Mouse (Mus musculus): ENCODE measurements around the gene Fv1.
"Not testable (repeated sequence)": the region's sequence is repeated elsewhere in the genome, so short reads cannot be mapped to it uniquely, and the experiment has no call there.

The Fv1 gene

GRCm38 (mm10) chr4:147868450-147869031 is at the start of gene Fv1, which contains the start of gene Miip:
Gene Fv1, plus strand, starts transcription at chr4:147868979.
Gene Miip, minus strand, starts transcription at chr4:147868816.
- peak; percentile 99 for DNase-seq

- not testable (repeated sequence) for DNase-seq
Observed at GRCm38 (mm10) chr4:147819659-147820058, 49.1 kb upstream of the Fv1 start.

- DNase-seq: not testable (repeated sequence)
Observed at GRCm38 (mm10) chr4:147821414-147821813, 47.4 kb upstream of the Fv1 start.

GRCm38 (mm10) chr4:147824389-147824788 is 44.4 kb upstream of the Fv1 start:
- DNase-seq: no peak

DNA sequence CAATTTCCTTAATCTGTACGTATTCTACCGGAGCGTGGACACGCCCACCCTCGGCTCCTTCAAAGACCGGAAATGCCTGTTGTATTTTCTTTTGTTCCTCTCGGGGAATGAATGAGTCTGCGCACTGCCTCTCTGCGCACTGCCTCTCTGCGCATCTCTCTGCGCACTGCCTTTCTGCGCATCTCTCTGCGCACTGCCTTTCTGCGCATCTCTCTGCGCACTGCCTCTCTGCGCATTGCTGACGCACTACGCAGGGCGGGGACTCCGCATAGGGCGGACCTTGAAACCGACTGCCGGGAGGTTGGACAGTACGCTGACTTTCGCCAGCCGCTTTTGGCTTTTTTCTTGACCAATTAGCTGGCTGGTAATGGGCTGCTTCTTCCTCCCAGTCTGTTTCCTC is 29.5 kb upstream of the Fv1 start:
- DNase-seq: not testable (repeated sequence)

GRCm38 (mm10) chr4:147842871-147843270 is 25.9 kb upstream of the Fv1 start:
- no peak for DNase-seq

DNA sequence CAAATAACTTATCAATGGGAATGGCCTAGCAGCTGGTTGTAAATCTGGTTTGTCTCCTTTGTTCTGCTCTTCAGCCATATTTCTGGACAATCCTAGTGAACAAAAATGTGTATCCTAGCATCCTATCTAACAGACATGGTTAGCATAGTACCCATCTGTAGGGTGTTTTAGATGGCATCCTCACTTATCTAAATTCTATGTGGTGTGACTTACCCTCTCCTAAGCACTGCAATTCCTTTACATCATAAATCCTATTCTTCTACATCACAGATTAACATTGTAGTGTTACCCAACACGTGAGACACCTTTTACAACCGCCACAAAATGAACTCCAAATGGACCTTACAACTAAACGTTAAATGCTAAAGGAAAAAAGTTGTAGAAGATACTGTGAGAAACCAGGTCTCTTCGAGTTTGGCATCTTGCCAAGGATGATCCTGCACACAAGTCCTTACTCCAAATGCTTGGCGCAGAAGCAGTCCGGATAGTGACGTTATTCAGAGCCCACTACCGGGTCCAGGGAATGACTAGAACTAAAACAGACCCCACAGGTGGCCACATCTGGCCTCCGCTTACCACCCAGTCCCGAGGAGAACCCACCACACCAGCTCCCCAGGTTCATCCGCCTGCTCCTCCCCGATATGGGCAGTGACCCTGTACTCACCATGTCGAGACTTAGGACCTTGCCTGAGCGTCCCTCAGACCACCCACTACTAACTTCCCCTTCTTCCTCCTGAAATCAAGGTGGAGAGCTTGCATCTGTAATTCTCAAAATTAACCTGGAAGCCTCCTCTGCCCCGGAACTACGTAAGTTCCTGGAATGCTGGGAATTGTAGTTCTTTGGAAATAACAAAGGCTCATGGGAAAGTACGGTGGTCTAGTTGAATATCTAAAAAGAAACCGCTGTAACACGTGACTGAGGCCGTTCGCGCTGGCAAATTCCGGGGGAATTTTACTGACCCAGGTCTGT is 20.9 kb upstream of the Fv1 start, which contains the start of gene Zfp933:
TSS of gene Zfp933 (minus strand) at position 753 of the 970 bp plus-strand sequence.
- peak; percentile 96 for DNase-seq

DNA sequence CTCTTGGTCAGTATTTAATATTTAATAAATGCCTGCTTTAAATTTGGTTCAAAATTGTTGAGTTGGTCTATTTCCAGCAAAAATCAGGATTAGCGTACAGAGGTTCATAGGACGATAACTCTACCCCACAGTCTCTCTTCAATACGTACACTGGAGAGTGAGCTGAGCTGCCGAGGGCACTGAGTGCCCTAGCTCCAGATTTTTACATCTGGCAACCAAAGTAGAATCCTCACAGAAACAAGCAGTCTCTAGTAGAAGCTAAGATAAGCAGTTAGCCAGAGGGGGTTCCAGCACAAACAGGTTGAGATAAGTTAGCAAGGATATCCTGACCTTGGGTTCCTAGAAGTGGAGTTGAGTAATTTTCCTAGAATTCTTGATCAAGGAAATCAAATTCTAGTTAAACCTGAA is 20.2 kb upstream of the Fv1 start:
- no peak for DNase-seq

DNA sequence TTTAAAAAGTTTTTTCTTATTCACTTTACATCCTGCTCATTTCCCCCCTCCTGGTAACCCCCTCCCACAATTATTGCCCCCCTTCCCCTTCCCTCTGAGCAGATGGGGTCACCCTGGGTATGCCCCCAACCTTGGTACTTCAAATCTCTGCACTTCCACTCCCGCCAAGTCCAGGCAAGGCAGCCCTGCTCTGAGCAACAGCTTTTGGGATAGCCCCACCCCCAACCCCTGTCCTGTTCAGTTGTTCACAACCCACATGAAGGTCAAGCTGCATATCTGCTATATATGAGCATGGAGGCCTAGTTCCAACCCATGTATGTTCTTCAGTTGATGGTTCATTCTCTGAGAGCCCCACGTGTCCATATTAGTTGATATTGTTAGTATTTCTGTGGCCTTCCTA is 18.0 kb upstream of the Fv1 start:
- no peak for DNase-seq

DNA sequence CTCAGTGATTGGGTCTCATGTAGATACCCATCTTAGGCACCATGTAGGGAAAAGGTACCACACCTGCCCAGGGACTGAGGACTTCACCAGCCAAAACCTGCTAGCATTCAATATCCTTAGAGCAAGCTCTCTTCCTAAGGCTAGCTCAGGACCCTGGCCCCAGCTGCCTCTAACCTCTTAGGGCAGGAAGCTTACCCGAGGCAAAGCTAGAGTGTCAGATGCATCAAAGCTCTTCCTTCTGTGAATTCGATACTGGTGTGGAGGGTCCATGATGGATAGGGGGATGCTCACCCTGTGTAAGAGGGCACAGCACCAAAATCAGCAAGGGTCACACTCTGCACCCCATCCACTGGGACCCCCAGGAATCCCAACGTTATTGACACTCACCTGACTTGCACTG is 6.7 kb upstream of the Fv1 start:
- DNase-seq: no peak

GRCm38 (mm10) chr4:147865651-147866050 is 3.1 kb upstream of the Fv1 start:
- no peak for DNase-seq

DNA sequence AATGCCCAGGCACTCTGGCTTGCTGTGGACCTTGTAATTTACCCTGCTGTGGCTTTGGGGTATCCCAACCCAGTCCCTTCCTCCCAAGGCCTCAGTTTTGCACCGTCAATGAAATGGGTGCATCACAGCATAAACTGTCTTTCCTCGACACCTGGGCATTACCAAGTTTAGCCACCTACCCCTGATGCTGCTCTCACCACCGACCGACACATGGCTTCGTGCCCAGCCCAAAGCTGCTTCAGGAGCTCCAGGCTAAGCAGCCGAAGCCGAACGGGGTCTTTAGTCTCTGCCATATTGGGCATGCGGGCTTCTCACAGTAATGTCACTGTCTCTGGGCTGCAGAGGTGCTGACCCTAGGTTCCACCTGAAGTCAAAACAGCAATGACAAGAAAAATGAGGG is 2.7 kb upstream of the Fv1 start:
- no peak for DNase-seq

- peak; percentile 23 for DNase-seq
Observed at GRCm38 (mm10) chr4:147866793-147867192, 2.0 kb upstream of the Fv1 start.

DNA sequence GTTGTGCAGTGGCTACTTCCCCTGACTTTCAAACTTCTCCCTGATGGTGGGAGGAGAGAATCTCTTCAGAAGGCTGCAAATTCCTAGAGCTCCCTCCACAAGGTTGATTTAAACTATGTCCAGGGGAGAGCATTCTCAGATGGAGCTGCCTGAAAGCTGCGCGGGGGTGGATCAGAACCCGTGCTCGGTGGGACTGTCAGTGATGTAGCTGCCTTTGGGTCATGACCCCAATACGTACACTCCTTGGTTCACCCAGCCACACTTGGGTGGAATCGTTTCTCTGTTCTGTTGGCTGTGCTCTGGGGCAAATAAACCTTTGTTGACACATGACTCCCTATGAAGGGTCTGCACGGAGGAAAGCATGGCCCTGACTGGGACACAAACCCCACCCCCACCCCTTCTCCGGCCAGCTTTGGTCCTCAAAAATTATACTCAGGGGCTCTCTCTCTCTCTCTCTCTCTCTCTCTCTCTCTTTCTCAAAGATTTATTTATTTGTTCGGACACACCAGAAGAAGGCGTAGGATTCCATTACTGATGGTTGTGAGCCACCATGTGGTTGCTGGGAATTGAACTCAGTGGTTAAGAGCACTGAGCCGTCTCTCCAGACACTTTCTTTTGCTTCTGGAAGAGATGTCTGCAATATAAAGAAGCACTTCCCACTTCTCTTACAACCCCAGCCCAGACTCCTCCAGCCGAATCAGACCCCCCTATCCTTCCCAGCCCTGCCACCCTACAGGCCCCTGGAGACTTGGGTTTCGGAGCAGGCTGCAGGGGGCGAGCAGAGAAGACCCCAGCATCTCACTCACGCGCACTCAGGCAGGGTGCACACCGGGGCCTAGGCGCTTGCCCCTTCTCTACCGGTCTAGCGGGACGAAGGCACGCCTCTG is 973 bp upstream of the Fv1 start:
- peak; percentile 8 for DNase-seq

- DNase-seq: no peak
Observed at GRCm38 (mm10) chr4:147869238-147869637, 459 bp downstream of the Fv1 start.

GRCm38 (mm10) chr4:147875852-147876575 is 7.2 kb downstream of the Fv1 start:
- DNase-seq: no peak

- no peak for DNase-seq
Observed at GRCm38 (mm10) chr4:147878537-147878936, 9.8 kb downstream of the Fv1 start.

DNA sequence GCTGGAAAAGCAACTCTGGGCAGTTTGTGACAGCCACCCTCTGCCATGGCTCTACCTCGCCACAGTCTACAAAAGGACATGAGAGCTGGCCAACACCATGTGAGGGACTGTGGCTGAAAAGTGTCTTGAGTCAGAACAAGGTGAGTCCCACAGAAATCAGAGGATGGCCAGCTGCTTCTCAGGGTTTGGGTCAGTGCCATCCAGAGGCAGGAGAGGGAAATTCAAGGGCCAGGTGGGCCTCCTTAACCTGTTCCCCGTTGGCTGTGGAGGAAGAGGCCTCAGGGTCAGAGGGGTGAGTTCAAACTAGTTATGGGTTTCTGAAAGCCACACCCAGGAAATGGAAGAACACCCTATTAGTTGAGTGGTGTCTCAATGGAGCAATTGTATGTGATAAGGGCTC is 10.7 kb downstream of the Fv1 start:
- DNase-seq: no peak

DNA sequence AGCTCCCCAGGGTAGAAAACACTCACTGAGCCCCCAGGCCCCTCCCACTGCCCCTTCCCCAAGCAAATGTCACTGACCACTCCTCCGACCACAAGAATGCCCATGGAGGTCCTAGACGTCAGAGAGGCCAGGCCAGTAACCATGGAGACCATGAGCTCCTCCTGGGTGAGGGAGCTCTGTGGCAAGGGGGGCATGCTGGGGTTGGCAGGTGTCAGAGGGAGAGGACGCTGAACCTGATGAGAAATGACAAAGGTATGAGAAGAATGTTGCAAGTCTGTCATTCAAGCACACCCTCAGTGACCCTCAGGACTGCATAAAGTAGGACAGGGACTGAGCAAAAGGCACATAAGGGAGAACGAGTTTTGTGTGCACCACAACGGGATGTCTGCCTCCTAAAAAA is 11.1 kb downstream of the Fv1 start:
- peak; percentile 10 for DNase-seq

DNA sequence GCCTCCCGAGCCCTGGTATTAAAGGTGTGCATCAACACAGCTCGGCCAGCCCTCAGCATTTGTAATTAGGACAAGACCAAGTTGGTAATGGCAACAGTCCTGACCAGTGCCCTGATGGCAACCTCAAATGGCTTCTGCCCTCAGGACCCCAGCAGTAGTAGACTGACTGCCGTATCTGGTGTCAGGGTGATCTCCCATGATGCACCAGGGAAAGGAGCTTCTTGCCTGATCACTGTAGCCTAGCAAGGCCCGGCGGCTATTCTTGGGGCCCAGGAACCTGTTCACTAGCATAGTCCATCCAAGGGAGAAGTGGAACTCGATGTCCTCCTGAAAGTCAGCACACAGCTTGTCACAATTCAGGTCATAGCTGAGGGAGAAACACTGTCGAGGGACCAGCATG is 13.0 kb downstream of the Fv1 start:
- no peak for DNase-seq

DNA sequence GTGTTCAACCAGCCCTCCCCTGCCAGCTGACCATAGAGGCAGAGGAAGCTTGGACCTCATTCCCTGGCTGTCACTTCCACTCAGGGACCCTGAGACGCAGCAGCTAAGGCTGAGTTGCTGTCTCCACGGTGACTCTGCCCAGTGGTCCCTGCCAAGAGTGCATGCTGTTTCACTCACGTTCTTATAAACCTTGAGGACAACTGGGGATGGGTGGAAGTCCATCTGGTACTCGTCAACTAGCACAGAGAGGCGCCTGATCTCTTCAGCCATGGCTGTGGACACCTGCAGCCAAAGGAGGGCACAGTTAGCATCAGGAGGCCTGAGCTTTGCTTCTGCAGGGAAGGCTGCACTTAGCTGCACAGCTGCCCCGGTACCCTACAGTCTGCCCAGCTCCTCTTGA is 14.3 kb downstream of the Fv1 start:
- no peak for DNase-seq

DNA sequence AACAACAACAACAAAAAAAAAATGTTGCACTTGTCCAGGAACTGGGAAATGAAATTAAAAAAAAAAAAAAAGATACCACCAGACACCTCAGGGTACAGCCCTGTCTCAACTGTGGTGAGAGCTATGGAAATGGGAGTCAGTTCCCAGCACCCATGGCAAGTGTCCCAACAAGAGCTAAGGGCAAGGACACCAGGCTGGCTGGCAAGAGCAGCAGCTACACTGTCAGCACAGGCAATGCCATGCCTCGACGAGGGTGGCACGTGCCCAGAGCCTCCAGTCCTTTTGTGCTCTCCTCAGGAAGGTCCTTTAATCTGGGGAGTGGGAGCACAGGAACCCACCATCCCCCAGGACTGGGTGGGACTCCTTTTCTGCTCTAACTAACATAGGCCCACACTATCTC is 15.4 kb downstream of the Fv1 start:
- DNase-seq: no peak
